Mouse (Mus musculus): Measurements from ENCODE around the gene Nadk2.

Nadk2 gene

DNA sequence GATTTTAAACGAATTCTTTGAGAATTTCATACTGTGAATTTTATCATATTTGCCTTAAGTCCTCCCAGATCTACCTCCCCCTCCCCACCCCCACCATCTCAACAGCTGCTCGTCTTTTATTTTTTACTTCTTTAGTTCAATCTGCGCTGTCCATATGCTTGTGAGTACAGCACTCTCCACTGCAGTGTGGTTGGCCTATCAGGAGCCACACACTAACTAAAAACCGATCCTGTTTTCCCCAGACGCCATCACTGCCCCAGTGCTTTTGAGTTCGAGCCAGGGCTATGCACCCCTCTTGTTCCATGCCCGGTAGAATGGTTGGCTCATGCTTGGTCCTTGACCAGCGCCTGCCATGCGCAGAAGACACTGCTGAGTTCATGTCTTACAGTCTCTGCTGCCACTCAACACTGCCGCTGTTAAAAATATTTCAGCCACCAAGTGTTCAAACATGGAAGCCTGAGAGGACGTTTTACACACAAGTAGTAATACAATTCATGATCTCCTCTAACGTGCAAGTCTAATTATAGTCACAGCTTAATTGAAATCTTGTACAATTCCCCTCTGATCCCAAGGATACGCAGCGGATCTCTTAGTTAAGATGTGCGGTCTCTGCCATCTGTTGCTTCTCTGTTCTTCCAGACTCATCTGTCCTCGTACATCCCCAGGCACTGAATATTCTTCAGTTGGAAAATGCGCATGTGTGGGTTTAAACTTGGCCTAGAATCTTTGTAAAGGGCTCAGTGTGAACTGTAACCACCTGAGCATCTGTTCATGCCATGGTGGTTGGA, 17.0 kb downstream of the Nadk2 start:
- no peak for DNase-seq (ENCODE audit: low spot score in 2 of 2)

DNA sequence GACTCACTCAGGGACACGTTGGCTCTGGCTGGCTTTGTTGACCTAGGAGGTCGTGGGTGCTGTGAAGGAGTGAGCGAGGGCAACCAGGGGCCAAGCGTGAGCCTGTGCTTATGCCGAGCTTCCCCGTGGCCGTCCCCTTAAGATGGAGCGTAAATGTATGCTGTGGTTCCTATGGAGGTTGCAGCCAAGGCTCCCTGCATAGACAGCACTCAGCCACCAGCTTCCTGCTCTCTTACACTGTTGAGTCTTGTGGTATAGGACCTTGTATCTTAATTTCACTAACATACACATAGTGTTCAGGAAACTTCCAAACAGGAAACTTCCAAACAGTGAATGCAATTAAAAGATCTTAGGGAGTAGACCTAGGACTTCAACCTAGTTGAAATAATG, 17.6 kb downstream of the Nadk2 start:
- no peak for DNase-seq (ENCODE audit: low spot score in 2 of 2)

GRCm38 (mm10) chr15:9089136-9089720, 18.2 kb downstream of the Nadk2 start:
- DNase-seq (ENCODE audit: low spot score in 2 of 2), result no peak

DNA sequence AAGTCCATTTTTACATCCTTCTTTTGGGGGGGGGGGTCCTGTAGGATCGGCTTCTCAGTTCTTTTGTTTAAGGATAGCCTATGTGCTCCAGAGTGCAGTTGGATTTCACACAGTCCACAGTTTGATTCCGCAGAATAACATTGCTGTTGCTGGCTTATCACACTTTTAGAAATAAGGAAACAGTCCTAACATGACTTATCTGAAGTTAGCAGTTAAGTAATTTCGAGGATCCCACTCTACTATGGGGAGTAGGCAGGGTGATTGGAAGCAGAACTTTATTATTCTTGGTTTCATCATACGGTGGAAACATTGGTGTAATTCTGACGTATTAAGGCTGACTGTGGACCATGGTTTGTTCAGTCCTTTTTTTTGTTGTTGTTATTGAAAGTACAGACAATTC, 19.6 kb downstream of the Nadk2 start:
- DNase-seq (ENCODE audit: low spot score in 2 of 2), result no peak

GRCm38 (mm10) chr15:9093598-9094365, 22.7 kb downstream of the Nadk2 start:
- no peak for DNase-seq (ENCODE audit: low spot score in 2 of 2)

GRCm38 (mm10) chr15:9094366-9094750, 23.3 kb downstream of the Nadk2 start:
- DNase-seq (ENCODE audit: low spot score in 2 of 2), result peak in 1 of 2 experiments; percentile 34

- DNase-seq (ENCODE audit: low spot score in 2 of 2), result no peak
Observed at GRCm38 (mm10) chr15:9096865-9097264, 25.8 kb downstream of the Nadk2 start.

DNA sequence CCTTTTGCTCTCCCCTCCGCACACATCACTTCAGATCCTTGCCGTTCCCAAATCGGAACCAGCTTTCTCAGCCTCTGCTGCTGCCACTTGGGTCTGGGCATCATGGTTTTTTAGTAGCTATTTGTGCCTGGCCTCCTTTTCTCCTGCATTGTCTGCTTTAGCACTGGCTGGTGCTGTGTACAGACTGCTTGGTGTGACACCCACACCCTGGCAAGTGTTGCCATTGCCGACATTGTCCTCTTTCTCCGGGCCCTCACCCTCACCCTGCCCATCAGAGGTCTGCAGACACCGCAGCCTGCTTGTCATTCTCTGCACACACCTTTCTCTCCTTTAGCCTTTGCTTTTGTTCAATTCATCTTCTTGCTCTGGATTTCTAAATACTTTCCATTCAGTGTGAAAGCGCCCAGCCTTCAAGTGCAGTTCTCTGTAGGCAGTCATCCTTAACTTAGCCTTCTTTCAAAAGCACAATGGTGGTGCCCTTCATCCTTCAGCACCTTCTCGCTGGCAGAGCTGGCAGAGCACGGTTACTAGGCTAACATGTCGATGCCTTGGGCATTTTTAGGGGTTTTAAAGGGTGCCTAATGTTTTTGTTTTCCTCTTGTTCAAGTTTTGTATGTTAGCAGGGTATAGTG, 29.5 kb downstream of the Nadk2 start:
- DNase-seq (ENCODE audit: low spot score in 2 of 2), result no peak

GRCm38 (mm10) chr15:9106303-9107074, 35.4 kb downstream of the Nadk2 start:
- no peak for DNase-seq (ENCODE audit: low spot score in 2 of 2)

DNA sequence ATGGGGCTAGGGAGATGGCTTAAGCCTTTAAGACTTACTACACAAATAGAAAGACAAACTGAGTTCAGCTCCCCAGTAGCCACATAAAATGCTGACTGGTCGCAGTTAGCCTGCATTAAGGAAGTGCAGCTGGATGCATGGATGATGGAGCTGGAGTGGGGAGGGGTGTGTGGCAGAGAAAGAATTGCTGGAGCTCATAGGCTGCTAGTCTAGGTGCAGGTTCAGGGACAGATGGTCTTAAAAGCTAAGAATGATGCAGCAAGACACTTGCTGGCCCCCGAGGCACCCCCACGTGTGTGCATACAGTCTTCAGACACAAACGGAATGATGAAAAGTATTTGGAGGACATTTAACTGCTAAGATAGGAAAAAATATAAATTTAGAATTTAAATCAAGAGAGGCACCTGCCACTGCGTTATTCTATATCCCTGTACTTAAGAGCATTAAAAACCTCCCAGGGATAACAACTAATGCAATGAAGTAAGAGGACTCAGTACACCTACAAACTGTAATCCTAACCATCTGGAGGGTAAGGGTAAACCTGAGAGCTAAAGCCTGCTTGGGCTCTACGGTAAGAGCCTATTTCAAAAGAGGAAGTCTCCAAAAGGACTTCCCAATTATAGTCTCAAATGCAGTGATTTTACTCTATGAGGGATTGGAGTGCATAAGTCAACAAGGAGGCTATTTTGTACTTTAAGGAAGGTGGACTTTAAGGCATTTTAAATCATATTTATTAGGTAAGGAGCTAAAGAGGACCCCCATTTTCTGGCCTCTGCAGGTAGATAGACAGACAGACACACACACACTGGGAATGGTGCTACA, 39.7 kb downstream of the Nadk2 start:
- DNase-seq (ENCODE audit: low spot score in 2 of 2), result no peak

- DNase-seq (ENCODE audit: low spot score in 2 of 2), result no peak
Observed at GRCm38 (mm10) chr15:9111648-9112047, 40.6 kb downstream of the Nadk2 start.

GRCm38 (mm10) chr15:9113556-9113955, 42.5 kb downstream of the Nadk2 start:
- DNase-seq (ENCODE audit: low spot score in 2 of 2), result no peak

GRCm38 (mm10) chr15:9114131-9114530, 43.1 kb downstream of the Nadk2 start:
- DNase-seq (ENCODE audit: low spot score in 2 of 2), result no peak

DNA sequence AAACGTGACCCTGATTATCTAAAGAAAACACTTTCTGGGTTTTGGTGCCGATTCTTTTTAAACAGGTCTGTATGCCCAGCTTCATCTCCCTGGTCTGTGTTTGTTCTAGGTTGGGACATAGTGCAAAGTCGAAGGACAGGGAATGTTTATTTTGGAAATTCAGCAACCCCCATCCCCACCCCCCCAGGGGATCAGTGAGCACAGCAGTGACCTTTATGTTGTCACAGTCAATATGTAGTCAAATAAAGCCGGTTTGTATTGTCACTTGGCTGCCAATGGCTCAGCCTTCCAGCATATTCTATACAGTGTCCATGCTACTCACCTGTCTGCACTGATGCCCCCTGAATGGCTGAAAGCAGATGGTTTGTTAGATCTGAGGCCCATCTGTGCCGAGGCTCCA, 43.5 kb downstream of the Nadk2 start:
- DNase-seq (ENCODE audit: low spot score in 2 of 2), result no peak

- no peak for DNase-seq (ENCODE audit: low spot score in 2 of 2)
Observed at GRCm38 (mm10) chr15:9118852-9119251, 47.8 kb downstream of the Nadk2 start.

DNA sequence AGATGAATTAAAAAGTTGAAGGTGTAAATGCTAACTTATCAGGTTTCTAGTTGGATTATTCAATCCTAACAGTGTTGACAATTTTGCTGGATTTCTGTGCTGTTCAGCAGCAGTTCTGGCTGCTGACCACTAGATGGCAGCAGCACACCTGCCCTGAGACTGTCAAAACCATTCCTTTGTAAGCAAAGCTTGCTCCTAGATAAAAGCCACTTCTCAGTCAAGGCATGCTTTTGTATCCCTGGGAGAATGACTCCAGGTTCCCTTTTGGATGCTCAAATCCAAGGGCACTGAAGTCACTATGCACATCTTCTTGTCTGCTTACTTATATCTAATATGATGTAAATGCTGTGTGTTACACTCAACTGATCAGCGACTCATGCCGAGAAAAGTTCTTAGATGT, 49.0 kb downstream of the Nadk2 start:
- peak in 1 of 2 experiments; percentile 37 for DNase-seq (ENCODE audit: low spot score in 2 of 2)

- DNase-seq (ENCODE audit: low spot score in 2 of 2), result no peak
Observed at GRCm38 (mm10) chr15:9122989-9123388, 51.9 kb downstream of the Nadk2 start.

GRCm38 (mm10) chr15:9124856-9125255, 53.8 kb downstream of the Nadk2 start:
- no peak for DNase-seq (ENCODE audit: low spot score in 2 of 2)

DNA sequence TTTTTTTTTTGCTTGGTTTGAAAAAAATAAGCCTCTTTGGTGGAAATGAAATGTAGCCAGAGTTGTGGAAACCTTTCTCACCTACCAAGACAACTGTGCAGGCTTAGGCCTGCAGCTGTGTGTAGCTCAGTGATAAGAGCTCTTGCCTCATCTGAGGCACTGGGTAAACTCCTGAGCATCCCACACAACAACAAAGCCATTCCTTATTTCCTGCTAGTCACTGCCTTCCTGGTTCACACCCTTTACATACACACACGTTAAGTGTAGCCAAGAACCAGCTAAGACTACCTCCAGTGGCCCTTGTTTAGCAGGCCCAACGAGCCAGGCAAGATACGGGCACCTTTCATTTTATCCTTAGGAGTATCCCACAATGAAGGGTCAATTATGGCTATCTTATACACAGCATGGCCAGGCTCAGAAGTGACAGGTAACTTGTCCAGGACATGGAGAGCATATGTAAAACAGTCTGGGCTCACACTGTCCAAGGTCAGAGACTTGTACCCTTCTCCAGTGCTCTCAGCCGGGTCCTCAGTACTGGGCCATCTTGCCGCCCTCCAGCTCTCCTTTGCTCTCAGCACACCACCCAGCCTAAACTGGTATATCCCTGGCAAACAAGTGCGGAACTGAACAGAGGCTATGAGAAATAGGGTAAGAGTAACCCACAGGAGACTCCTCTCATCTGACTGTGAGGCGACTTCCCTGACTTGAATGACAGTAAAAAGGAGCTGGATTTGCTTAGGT, 56.2 kb downstream of the Nadk2 start:
- no peak for DNase-seq (ENCODE audit: low spot score in 2 of 2)

Data from cerebellum, postnatal 4 days (tissue).